Mouse (Mus musculus) forebrain, embryonic 16.5 days (tissue): ENCODE results near the gene Tkt. TPM values are rescaled to one million over a fixed set of nuclear protein-coding genes. Genes with fewer than 3 reads are reported as not detected.
"Not testable (repeated sequence)": the region's sequence is repeated elsewhere in the genome, so short reads cannot be mapped to it uniquely, and the experiment has no call there.

Experiments
- ATAC-seq: fragments of 200-750 bp; cut with Nextera tagmentation; 2 replicates; pipeline ENCODE4 v1.8.0; 2017; ENCODE audit warnings: mild to moderate bottlenecking, moderate library complexity
- H3K27ac ChIP-seq: fragments of 300-500 bp; sonication (generic); 2 replicates; pipeline ENCODE4 v1.5.1; 2014; ENCODE audit warnings: low read length, control low read depth
- H3K27me3 ChIP-seq: fragments of 300-500 bp; sonication (generic); replicated peaks from 2 replicates; pipeline ENCODE4 v1.6.1; 2014; ENCODE audit warnings: low read length; ENCODE audit not compliant: control insufficient read depth, insufficient read depth
- H3K36me3 ChIP-seq: fragments of 300-500 bp; sonication (generic); 2 replicates; pipeline ENCODE4 v1.6.1; 2014; ENCODE audit not compliant: control insufficient read depth, insufficient read depth
- H3K4me1 ChIP-seq: fragments of 300-500 bp; sonication (generic); replicated peaks from 2 replicates; pipeline ENCODE4 v1.6.1; 2014; ENCODE audit warnings: low read length; ENCODE audit not compliant: control insufficient read depth, insufficient read depth
- H3K4me2 ChIP-seq: fragments of 300-500 bp; sonication (generic); 2 replicates; pipeline ENCODE4 v1.6.1; 2014; ENCODE audit warnings: mild to moderate bottlenecking, low read length, control low read depth
- H3K4me3 ChIP-seq: fragments of 300-500 bp; sonication (generic); replicated peaks from 2 replicates; pipeline ENCODE4 v1.5.1; 2014; ENCODE audit warnings: mild to moderate bottlenecking, low read length, control low read depth
- H3K9ac ChIP-seq: fragments of 300-500 bp; sonication (generic); replicated peaks from 2 replicates; pipeline ENCODE4 v1.6.1; 2014; ENCODE audit warnings: low read depth, low read length, control low read depth
- H3K9me3 ChIP-seq: fragments of 300-500 bp; sonication (generic); 2 replicates; pipeline ENCODE4 v1.6.1; 2016; ENCODE audit warnings: low read length; ENCODE audit not compliant: control insufficient read depth
- WGBS: fragments of 180-500 bp; shearing (Covaris S2); extraction: QIAGEN DNeasy Blood & Tissue Kit; methylation state at CpG from one replicate; pipeline ENCODE4 v1.1.7; 2014; 5-methylcytosine and 5-hydroxymethylcytosine counted together
- polyA plus RNA-seq: library from polyadenylated mRNA; unstranded; fragments of >200 nt; fragmentation: Nextera tagmentation; extraction: Ambion mirVana; gene quantifications from 2 replicates; pipeline ENCODE4 v1.2.1, GENCODE M21; 2015

Tkt gene
- polyA plus RNA-seq, 1 experiment from 2014 or later = 334 TPM

- no peaks in the 10 kb centered on the region for H3K9me3 ChIP-seq
- no peak for ATAC-seq
- H3K27me3 ChIP-seq = no peaks in the 10 kb centered on the region
- no peak overlapping the region for H3K27ac ChIP-seq
- peaks cover 7% of the 10 kb centered on the region; the same call in 1 of the 2 replicates for H3K4me1 ChIP-seq
- no peak overlapping the region for H3K9ac ChIP-seq
- H3K4me3 ChIP-seq = no peak overlapping the region
- peaks cover 8% of the 10 kb centered on the region for H3K36me3 ChIP-seq
- no peak overlapping the region for H3K4me2 ChIP-seq
- WGBS = 92% methylated on average over 12 of the region's 12 CpGs
Observed at GRCm38 (mm10) chr14:30529454-30529853, 18.7 kb upstream of the Tkt start.

- Histone ChIP-seq H3K4me1 (peaks cover 7% of the 10 kb centered on the region; the same call in 1 of the 2 replicates), H3K4me2 (no peak overlapping the region), H3K27ac (no peak overlapping the region), H3K36me3 (0 out of 2 replicates have a peak, but pooled peaks cover 1% of the 10 kb centered on the region), H3K4me3 (no peak overlapping the region), H3K9me3 (no peaks in the 10 kb centered on the region), H3K27me3 (no peaks in the 10 kb centered on the region), H3K9ac (no peak overlapping the region)
- 17% methylated on average over 8 of the region's 8 CpGs for WGBS
- ATAC-seq = peak; percentile 80
Observed at GRCm38 (mm10) chr14:30530726-30531269, 17.4 kb upstream of the Tkt start.

GRCm38 (mm10) chr14:30531431-30531830, 16.7 kb upstream of the Tkt start:
- no peak overlapping the region for H3K9ac ChIP-seq
- no peak for ATAC-seq
- no peaks in the 10 kb centered on the region for H3K36me3 ChIP-seq
- H3K4me2 ChIP-seq = no peak overlapping the region
- H3K27me3 ChIP-seq = no peaks in the 10 kb centered on the region
- no peak overlapping the region for H3K4me3 ChIP-seq
- H3K4me1 ChIP-seq = peaks cover 7% of the 10 kb centered on the region; the same call in 1 of the 2 replicates
- no peaks in the 10 kb centered on the region for H3K9me3 ChIP-seq
- WGBS = 48% methylated on average over 5 of the region's 5 CpGs
- H3K27ac ChIP-seq = 0 out of 2 replicates have a peak overlapping the region, but pooled peaks have one; percentile 32

GRCm38 (mm10) chr14:30531896-30532295, 16.3 kb upstream of the Tkt start:
- Histone ChIP-seq H3K36me3 (no peaks in the 10 kb centered on the region), H3K4me3 (no peak overlapping the region), H3K4me2 (no peak overlapping the region), H3K4me1 (peaks cover 7% of the 10 kb centered on the region; the same call in 1 of the 2 replicates), H3K27ac (no peak overlapping the region), H3K9ac (no peak overlapping the region), H3K27me3 (no peaks in the 10 kb centered on the region), H3K9me3 (no peaks in the 10 kb centered on the region)
- WGBS = 90% methylated on average over 6 of the region's 6 CpGs
- ATAC-seq = no peak

GRCm38 (mm10) chr14:30533780-30534450, 14.2 kb upstream of the Tkt start:
- Histone ChIP-seq H3K36me3 (no peaks in the 10 kb centered on the region), H3K4me2 (no peak overlapping the region), H3K27ac (no peak overlapping the region), H3K4me1 (peaks cover 7% of the 10 kb centered on the region; the same call in 1 of the 2 replicates), H3K9ac (no peak overlapping the region), H3K9me3 (no peaks in the 10 kb centered on the region), H3K4me3 (no peak overlapping the region), H3K27me3 (no peaks in the 10 kb centered on the region)
- no peak for ATAC-seq
- WGBS = 78% methylated on average over 6 of the region's 6 CpGs

- H3K4me2 ChIP-seq = no peak overlapping the region
- peaks cover 4% of the 10 kb centered on the region for H3K4me1 ChIP-seq
- no peaks in the 10 kb centered on the region for H3K36me3 ChIP-seq
- no peak overlapping the region for H3K9ac ChIP-seq
- WGBS = 51% methylated on average over 10 of the region's 10 CpGs
- peak; percentile 92 for ATAC-seq
- peak overlapping the region; percentile 3; the same call in 1 of the 2 replicates for H3K27ac ChIP-seq
- H3K27me3 ChIP-seq = no peaks in the 10 kb centered on the region
- no peak overlapping the region for H3K4me3 ChIP-seq
- H3K9me3 ChIP-seq = no peaks in the 10 kb centered on the region
Observed at GRCm38 (mm10) chr14:30541541-30541940, 6.6 kb upstream of the Tkt start.

- not testable (repeated sequence) for H3K36me3 ChIP-seq, ATAC-seq, H3K27ac ChIP-seq, H3K27me3 ChIP-seq, H3K9ac ChIP-seq, H3K4me2 ChIP-seq, H3K4me1 ChIP-seq, H3K9me3 ChIP-seq, H3K4me3 ChIP-seq
- WGBS = 73% methylated on average over 5 of the region's 5 CpGs
Observed at GRCm38 (mm10) chr14:30543331-30543730, 4.8 kb upstream of the Tkt start.

GRCm38 (mm10) chr14:30548965-30549776, 1.0 kb downstream of the Tkt start:
- H3K36me3 ChIP-seq = no peaks in the 10 kb centered on the region
- peak; percentile 91 for ATAC-seq
- H3K9ac ChIP-seq = peak overlapping the region; percentile 95
- H3K4me2 ChIP-seq = peak overlapping the region; percentile 82
- H3K4me1 ChIP-seq = peaks cover 33% of the 10 kb centered on the region
- WGBS = under 1% methylated on average over 69 of the region's 69 CpGs
- H3K4me3 ChIP-seq = peak overlapping the region; percentile 89
- no peaks in the 10 kb centered on the region for H3K9me3 ChIP-seq
- no peaks in the 10 kb centered on the region for H3K27me3 ChIP-seq
- H3K27ac ChIP-seq = peak overlapping the region; percentile 93

- Histone ChIP-seq H3K4me1 (peaks cover 33% of the 10 kb centered on the region), H3K27me3 (no peaks in the 10 kb centered on the region), H3K9me3 (no peaks in the 10 kb centered on the region), H3K9ac (peak overlapping the region; percentile 95), H3K4me3 (peak overlapping the region; percentile 89), H3K4me2 (peak overlapping the region; percentile 82), H3K36me3 (no peaks in the 10 kb centered on the region), H3K27ac (peak overlapping the region; percentile 93)
- 0% methylated on average over 10 of the region's 10 CpGs for WGBS
- ATAC-seq = peak; percentile 42
Observed at GRCm38 (mm10) chr14:30549777-30550149, 1.6 kb downstream of the Tkt start.
